Mouse (Mus musculus) CH12.LX (cell line): ENCODE data around the gene Tex9.

Experiments
- CTCF ChIP-seq, 2 experiments: IDR thresholded peaks in 1 of 2; conservative IDR thresholded peaks in 1 of 2; 2 replicates each; pipeline ENCODE4 v1.5.1; 2011 to 2012; ENCODE audit warnings: low read depth in 2 of 2, low read length in 2 of 2, improper control_type of control experiment in 1 of 2, inconsistent platforms in 1 of 2, mild to moderate bottlenecking in 1 of 2, moderate library complexity in 1 of 2
- KAT2A ChIP-seq: IDR thresholded peaks from 2 replicates; pipeline ENCODE4 v1.6.1; 2012; ENCODE audit warnings: low read length, improper control_type of control experiment, inconsistent platforms; ENCODE audit not compliant: insufficient replicate concordance
- NELFE ChIP-seq: IDR thresholded peaks from 2 replicates; pipeline ENCODE4 v1.6.1; 2011; ENCODE audit warnings: low read depth, low read length, improper control_type of control experiment
- POLR2A ChIP-seq: IDR thresholded peaks from 2 replicates; pipeline ENCODE4 v1.6.1; 2011; ENCODE audit warnings: low read depth, mild to moderate bottlenecking, improper control_type of control experiment, low read length
- SMC3 ChIP-seq: IDR thresholded peaks from 2 replicates; pipeline ENCODE4 v1.6.1; 2011; ENCODE audit warnings: low read depth, low read length, improper control_type of control experiment
- TCF12 ChIP-seq: IDR thresholded peaks from 2 replicates; pipeline ENCODE4 v1.6.1; 2014; ENCODE audit warnings: low read depth, mild to moderate bottlenecking, inconsistent platforms, low read length, improper control_type of control experiment

DNA sequence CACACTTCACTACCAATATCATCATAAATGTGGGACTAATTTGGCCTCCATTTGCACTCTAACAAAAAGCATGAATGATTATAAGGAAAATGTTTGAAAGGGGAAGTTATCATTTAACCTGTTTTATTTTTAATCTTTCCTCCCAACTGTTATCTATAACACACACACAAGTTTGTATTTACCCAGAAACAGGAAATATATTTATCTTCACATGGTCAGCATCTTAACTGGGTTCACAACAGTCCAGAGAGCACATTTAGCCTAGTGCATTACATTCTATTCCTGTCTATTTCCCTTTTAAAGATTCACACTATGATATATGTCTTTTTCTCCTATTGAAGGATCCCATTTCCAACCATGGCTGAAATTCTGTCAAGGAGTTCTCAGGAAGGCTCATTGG lies 3.5 kb downstream of the Tex9 start:
- TF ChIP-seq SMC3 (no peak), NELFE (no peak), CTCF (conservative IDR thresholded peaks at IDR 0.05 in 1 of 2, IDR thresholded peaks at IDR 0.05 in 1 of 2; ENCODE audit: low read depth in 2 of 2, low read length in 2 of 2) (no peak), TCF12 (no peak), POLR2A (no peak), KAT2A (no peak)
